Comparison of ENCODE assay signal across 12 mouse cellular contexts in the genomic region with DNA sequence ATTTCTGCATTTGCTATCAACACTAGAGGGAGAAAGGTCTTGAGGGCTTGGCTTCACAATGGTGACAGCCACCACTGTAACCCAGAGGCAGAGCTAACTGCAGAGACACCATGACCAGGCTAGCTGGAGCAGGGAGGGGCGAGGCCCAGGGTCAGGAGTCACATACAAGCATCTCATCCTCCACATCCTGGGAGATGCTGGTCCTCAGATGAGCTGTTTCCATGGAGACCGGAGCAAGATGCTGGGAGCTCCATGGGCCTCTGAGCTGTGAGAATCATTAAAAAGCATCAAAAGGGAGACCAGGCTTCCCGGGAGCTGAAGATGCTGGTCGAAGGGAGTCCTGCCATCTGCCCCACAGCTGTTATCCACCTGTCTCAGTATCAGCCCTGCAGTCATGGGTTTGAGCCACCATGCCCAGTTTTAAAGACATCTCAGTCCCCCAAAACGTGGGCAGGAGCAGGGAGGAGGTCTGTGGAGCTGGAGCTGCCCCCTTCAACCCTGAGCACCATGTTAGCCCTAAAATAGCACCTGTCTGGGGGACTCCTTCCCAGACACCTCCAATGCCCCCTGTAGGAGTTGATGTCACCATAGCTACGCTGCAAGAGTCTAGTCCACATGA. TPM values are rescaled to one million over a fixed set of nuclear protein-coding genes. Genes with fewer than 3 reads are reported as not detected.
DNase-seq lines count a peak whose midpoint lies in the region; ATAC-seq lines count a peak whose summit lies in the region.
"Had no signal": no experiment of that assay in that cellular context is flagged by ENCODE, and none has a peak within 500 bp of the region (broad histone marks: within the 10 kb centered on the region; RNA-seq: fewer than 3 reads in every experiment).

No protein-coding gene starts in this region.

- peak overlapping the region; percentile 4; the same call in 1 of the 2 replicates for H3K27ac ChIP-seq in hindbrain, embryonic 11.5 days (ENCODE audit: low read depth, low read length)
- H3K27ac ChIP-seq in midbrain, embryonic 14.5 days (replicated peaks; ENCODE audit: low read depth, low read length) = peak overlapping the region; percentile 76
- H3K27ac ChIP-seq in kidney, embryonic 14.5 days (ENCODE audit: low read depth, low read length) = no peak overlapping the region
- H3K27ac ChIP-seq: heart, embryonic 10.5 days; kidney, postnatal 0 days; stomach, embryonic 15.5 days had no signal

- no peak overlapping the region for H3K9ac ChIP-seq in hindbrain, embryonic 11.5 days (ENCODE audit: low read depth, low read length)
- 0 out of 2 replicates have a peak overlapping the region, but pooled peaks have one; percentile 20 for H3K9ac ChIP-seq in midbrain, embryonic 14.5 days (replicated peaks; ENCODE audit: low read length)
- H3K9ac ChIP-seq in kidney, embryonic 14.5 days (ENCODE audit: low read depth, low read length) = no peak overlapping the region
- H3K9ac ChIP-seq: stomach, embryonic 15.5 days had no signal

- H3K4me2 ChIP-seq in hindbrain, embryonic 11.5 days (replicated peaks; ENCODE audit: low read depth, low read length) = no peak overlapping the region
- peak overlapping the region; percentile 18; the same call in 1 of the 2 replicates for H3K4me2 ChIP-seq in midbrain, embryonic 14.5 days (ENCODE audit: low read length)
- H3K4me2 ChIP-seq in kidney, embryonic 14.5 days (replicated peaks; ENCODE audit: low read depth, low read length) = no peak overlapping the region
- H3K4me2 ChIP-seq: stomach, embryonic 15.5 days had no signal

- WGBS in hindbrain, embryonic 11.5 days = 54% methylated on average over 6 of the region's 6 CpGs
- WGBS in midbrain, embryonic 14.5 days = 39% methylated on average over 6 of the region's 6 CpGs
- 59% methylated on average over 6 of the region's 6 CpGs for whole genome bisulfite sequencing in kidney, embryonic 14.5 days

- H3K27me3 ChIP-seq in hindbrain, embryonic 11.5 days (ENCODE audit: control insufficient read depth, insufficient read depth, low read length) = peaks cover 4% of the 10 kb centered on the region
- no peaks in the 10 kb centered on the region for H3K27me3 ChIP-seq in midbrain, embryonic 14.5 days (ENCODE audit: control insufficient read depth, insufficient read depth, low read length)
- peaks cover 12% of the 10 kb centered on the region for H3K27me3 ChIP-seq in kidney, embryonic 14.5 days (ENCODE audit: control insufficient read depth, insufficient read depth, low read length)

- no peaks in the 10 kb centered on the region for H3K9me3 ChIP-seq in hindbrain, embryonic 11.5 days (ENCODE audit: control insufficient read depth, low read length)
- H3K9me3 ChIP-seq in midbrain, embryonic 14.5 days (ENCODE audit: control insufficient read depth, low read length) = no peaks in the 10 kb centered on the region
- H3K9me3 ChIP-seq in kidney, embryonic 14.5 days (ENCODE audit: control insufficient read depth, low read length) = no peaks in the 10 kb centered on the region
- H3K9me3 ChIP-seq: heart, embryonic 10.5 days; stomach, embryonic 15.5 days had no signal

- no peak for ATAC-seq in hindbrain, embryonic 11.5 days (ENCODE audit: low FRiP score)
- ATAC-seq in midbrain, embryonic 14.5 days (ENCODE audit: low FRiP score, low TSS enrichment) = no peak
- no peak for ATAC-seq in kidney, embryonic 14.5 days (ENCODE audit: low FRiP score, low TSS enrichment)

- DNase-seq in embryo, embryonic 10 days (ENCODE audit: low spot score) = peak; percentile 32
- no peak for DNase-seq in embryo, embryonic 9.5 days (ENCODE audit: extremely low spot score)
- peak; percentile 37 for DNase-seq in MN1 (ENCODE audit: low spot score)
- no peak for DNase-seq in hindbrain, embryonic 11.5 days (ENCODE audit: low spot score)
- DNase-seq in midbrain, embryonic 14.5 days = peak; percentile 70
- DNase-seq in urinary bladder, postnatal 4 days (ENCODE audit: low spot score in 2 of 2) = no peak
- DNase-seq in Muller cell, postnatal 12 days (ENCODE audit: inconsistent ontology term) = no peak

- H3K4me3 ChIP-seq in hindbrain, embryonic 11.5 days (ENCODE audit: low read depth, low read length) = no peak overlapping the region
- H3K4me3 ChIP-seq in midbrain, embryonic 14.5 days (replicated peaks; ENCODE audit: low read depth, low read length) = no peak overlapping the region
- H3K4me3 ChIP-seq in kidney, embryonic 14.5 days (ENCODE audit: low read length) = no peak overlapping the region
- H3K4me3 ChIP-seq: heart, embryonic 10.5 days; stomach, embryonic 15.5 days had no signal

- H3K36me3 ChIP-seq in hindbrain, embryonic 11.5 days (ENCODE audit: control insufficient read depth, insufficient read depth, low read length) = peaks cover 8% of the 10 kb centered on the region; the same call in 1 of the 2 replicates
- H3K36me3 ChIP-seq in midbrain, embryonic 14.5 days (ENCODE audit: control insufficient read depth, insufficient read depth, low read length) = peaks cover 33% of the 10 kb centered on the region
- H3K36me3 ChIP-seq in kidney, embryonic 14.5 days (ENCODE audit: control insufficient read depth, insufficient read depth, low read length) = peaks cover 35% of the 10 kb centered on the region

- H3K4me1 ChIP-seq in hindbrain, embryonic 11.5 days (replicated peaks; ENCODE audit: control insufficient read depth, insufficient read depth, low read length) = peaks cover 4% of the 10 kb centered on the region
- peaks cover 30% of the 10 kb centered on the region for H3K4me1 ChIP-seq in midbrain, embryonic 14.5 days (ENCODE audit: control insufficient read depth, insufficient read depth, low read length)
- 0 out of 2 replicates have a peak, but pooled peaks cover 3% of the 10 kb centered on the region for H3K4me1 ChIP-seq in kidney, embryonic 14.5 days (ENCODE audit: control insufficient read depth, insufficient read depth, low read length)

RNA-seq across cellular contexts. Expression of a gene that starts 2.0 kb away (rescaled TPM):
- polyA plus RNA-seq in hindbrain, embryonic 11.5 days (2014; fragmentation: Nextera tagmentation; extraction: Ambion mirVana) = 12.7 and 13.7 TPM in 2 replicates
- 61.3 and 117 TPM in 2 replicates for polyA plus RNA-seq in midbrain, embryonic 14.5 days (2014; fragmentation: Nextera tagmentation; extraction: Ambion mirVana)
- polyA plus RNA-seq in kidney, embryonic 14.5 days (2014; fragmentation: Nextera tagmentation; extraction: Ambion mirVana) = 0.28 and 0.36 TPM in 2 replicates
- polyA plus RNA-seq: liver, adult 2 months had no signal

RNA-seq across cellular contexts. Expression of a gene that starts 11.6 kb away (rescaled TPM):
- polyA plus RNA-seq in hindbrain, embryonic 11.5 days (2014; fragmentation: Nextera tagmentation; extraction: Ambion mirVana) = 43.5 and 46.9 TPM in 2 replicates
- polyA plus RNA-seq in midbrain, embryonic 14.5 days (2014; fragmentation: Nextera tagmentation; extraction: Ambion mirVana) = 51.6 and 51.8 TPM in 2 replicates
- 59.1 and 76.6 TPM in 2 replicates for polyA plus RNA-seq in kidney, embryonic 14.5 days (2014; fragmentation: Nextera tagmentation; extraction: Ambion mirVana)

RNA-seq across cellular contexts. Expression of a gene that starts 15.4 kb away (rescaled TPM):
- 0.15 and 0.24 TPM in 2 replicates for polyA plus RNA-seq in hindbrain, embryonic 11.5 days (2014; fragmentation: Nextera tagmentation; extraction: Ambion mirVana)
- 0.34 and 0.47 TPM in 2 replicates for polyA plus RNA-seq in midbrain, embryonic 14.5 days (2014; fragmentation: Nextera tagmentation; extraction: Ambion mirVana)
- 0.41 and 0.54 TPM in 2 replicates for polyA plus RNA-seq in kidney, embryonic 14.5 days (2014; fragmentation: Nextera tagmentation; extraction: Ambion mirVana)

RNA-seq across cellular contexts. Expression of a gene that starts 29.1 kb away (rescaled TPM):
- 10.9 and 11.9 TPM in 2 replicates for polyA plus RNA-seq in hindbrain, embryonic 11.5 days (2014; fragmentation: Nextera tagmentation; extraction: Ambion mirVana)
- 11.2 and 13.7 TPM in 2 replicates for polyA plus RNA-seq in midbrain, embryonic 14.5 days (2014; fragmentation: Nextera tagmentation; extraction: Ambion mirVana)
- 47.3 and 59.0 TPM in 2 replicates for polyA plus RNA-seq in kidney, embryonic 14.5 days (2014; fragmentation: Nextera tagmentation; extraction: Ambion mirVana)

RNA-seq across cellular contexts. Expression of a gene that starts 39.5 kb away (rescaled TPM):
- 0.56 and 0.66 TPM in 2 replicates for polyA plus RNA-seq in hindbrain, embryonic 11.5 days (2014; fragmentation: Nextera tagmentation; extraction: Ambion mirVana)
- 0.69 and 0.88 TPM in 2 replicates for polyA plus RNA-seq in midbrain, embryonic 14.5 days (2014; fragmentation: Nextera tagmentation; extraction: Ambion mirVana)
- 0.23 and 0.60 TPM in 2 replicates for polyA plus RNA-seq in kidney, embryonic 14.5 days (2014; fragmentation: Nextera tagmentation; extraction: Ambion mirVana)

Comparison
In these comparisons a context has a peak if more than half of its experiments do, and no peak if none do; other contexts are left out.
1. DNase-seq: peak in embryo, embryonic 10 days (single experiment), MN1 (single experiment) and midbrain, embryonic 14.5 days (single experiment); none in embryo, embryonic 9.5 days (single experiment), hindbrain, embryonic 11.5 days (single experiment), urinary bladder, postnatal 4 days (0 of 2) and Muller cell, postnatal 12 days (single experiment).
2. RNA of a gene that starts 2.0 kb away (polyA plus RNA-seq): 61.3 to 117 TPM in midbrain, embryonic 14.5 days and 12.7 to 13.7 TPM in hindbrain, embryonic 11.5 days; 0.28 to 0.36 TPM in kidney, embryonic 14.5 days; every median in the first group is over 10 times any median in the second.